Mouse (Mus musculus): ENCODE measurements around the gene Gm26602. TPM values are rescaled to one million over a fixed set of nuclear protein-coding genes. Genes with fewer than 3 reads are reported as not detected.

Gene Gm26602
- total RNA-seq, 2 experiments from 2014 or later = not detected

GRCm38 (mm10) chr10:79914131-79914947, 3.7 kb downstream of the Gm26602 start:
- no peak for DNase-seq (ENCODE audit: extremely low spot score in 1 of 2, low spot score in 2 of 2)
- intact Hi-C loops (cut with DNase I) = no loop called here

DNA sequence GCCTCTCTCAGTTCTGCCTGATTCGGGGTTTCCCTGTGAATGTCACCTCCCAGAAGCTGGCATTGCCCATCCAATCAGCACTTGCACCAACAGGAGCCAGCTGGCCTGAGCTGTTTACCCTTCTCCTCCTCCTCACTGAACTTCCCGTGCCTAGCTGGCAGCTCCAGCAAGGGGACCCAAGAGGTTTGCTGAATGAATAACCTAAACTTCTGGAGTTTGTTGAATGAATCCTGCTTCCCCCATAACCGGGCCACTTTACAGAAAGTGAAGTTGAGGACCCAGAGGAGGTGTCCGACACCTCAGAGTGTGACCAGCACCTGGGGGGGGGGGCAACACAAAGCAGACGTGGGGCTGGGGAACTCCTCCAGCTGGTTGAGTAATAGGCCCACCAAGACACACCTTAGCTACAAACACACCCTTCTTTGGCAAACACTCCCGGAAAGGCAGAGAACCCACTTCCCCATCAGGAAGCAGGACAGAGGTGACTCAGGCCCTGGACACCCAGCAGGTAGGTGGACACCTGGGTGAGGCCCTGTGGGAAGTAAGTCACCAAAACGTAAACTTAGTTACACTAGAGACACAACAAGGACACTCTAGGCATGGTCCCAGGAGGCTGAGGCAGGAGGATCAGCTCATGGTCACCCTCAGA, 4.4 kb downstream of the Gm26602 start:
- no peak for DNase-seq (ENCODE audit: extremely low spot score in 1 of 2, low spot score in 2 of 2)
- intact Hi-C loops (cut with DNase I) = no loop called here

GRCm38 (mm10) chr10:79916081-79916480, 5.4 kb downstream of the Gm26602 start:
- DNase-seq (ENCODE audit: extremely low spot score in 1 of 2, low spot score in 2 of 2) = no peak
- intact Hi-C loops (cut with DNase I) = no loop called here

- peak; percentile 76 to 93 for DNase-seq (ENCODE audit: extremely low spot score in 1 of 2, low spot score in 2 of 2)
- intact Hi-C loops (cut with DNase I) = no loop called here
Measured at GRCm38 (mm10) chr10:79916808-79917531, 6.3 kb downstream of the Gm26602 start, which contains the start of gene Kiss1r. Kiss1r (plus strand) TSS chr10:79916971.

DNA sequence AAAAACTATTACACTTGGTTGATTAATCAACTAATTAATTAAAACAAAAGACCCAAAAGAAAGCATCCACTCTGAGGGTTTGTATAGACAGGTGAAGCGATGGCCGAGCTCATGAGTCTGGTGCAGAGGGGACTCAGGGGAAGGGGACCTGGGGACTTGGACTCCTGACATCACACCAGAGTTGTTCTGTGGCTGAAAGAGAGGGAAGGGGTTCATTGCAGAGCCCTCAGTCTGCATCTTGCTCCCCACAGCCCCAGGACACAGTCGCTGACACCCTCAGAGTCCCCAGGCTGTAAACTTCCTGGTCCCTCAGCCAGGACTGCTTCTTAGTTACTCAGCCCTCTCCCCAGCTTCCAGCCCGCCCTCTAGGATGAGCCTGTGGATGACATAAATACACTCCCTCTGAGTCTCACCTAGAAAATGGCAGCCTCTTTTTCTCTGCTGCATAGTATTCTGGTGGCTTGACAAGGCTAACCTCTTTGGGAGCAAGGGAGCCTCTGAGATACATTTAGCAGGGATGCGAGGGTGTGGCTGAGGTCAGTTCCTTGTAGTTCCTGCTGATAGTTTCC, 7.0 kb downstream of the Gm26602 start:
- no peak for DNase-seq (ENCODE audit: extremely low spot score in 1 of 2, low spot score in 2 of 2)
- intact Hi-C loops (cut with DNase I) = no loop called here

DNA sequence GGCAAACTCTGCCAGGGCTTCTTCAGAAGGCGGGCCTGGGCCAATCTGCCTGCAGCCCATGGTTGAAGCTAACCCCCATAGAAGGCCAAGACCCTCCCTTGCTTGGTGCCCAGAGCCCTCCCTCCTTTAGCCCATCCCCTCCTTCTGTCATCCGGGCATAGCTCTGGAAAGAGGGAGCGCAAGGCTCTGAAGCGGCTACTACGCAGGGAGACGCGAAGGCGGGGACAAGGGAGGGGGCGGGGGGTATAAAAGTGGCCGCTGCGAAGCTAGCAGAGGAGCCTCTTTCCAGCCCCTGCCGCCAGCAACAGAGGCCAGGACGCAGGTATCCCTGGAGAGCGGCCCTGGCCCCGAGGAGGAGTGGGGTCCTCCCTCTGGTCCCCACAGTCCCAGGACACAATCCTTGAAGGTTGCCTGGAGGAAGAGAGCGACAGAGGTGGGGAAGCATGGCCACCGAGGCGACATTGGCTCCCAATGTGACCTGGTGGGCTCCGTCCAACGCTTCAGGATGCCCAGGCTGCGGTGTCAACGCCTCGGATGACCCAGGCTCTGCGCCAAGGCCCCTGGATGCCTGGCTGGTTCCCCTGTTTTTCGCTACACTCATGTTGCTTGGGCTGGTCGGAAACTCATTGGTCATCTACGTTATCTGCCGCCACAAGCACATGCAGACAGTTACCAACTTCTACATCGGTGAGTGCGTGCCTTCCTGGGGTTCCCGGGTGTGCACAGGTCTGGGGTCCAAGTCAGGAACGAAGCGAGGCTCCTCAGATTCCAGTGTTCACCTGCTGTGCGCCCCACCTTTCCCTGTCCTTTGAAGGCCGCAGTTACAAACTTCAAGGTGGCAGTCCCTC, 7.8 kb downstream of the Gm26602 start:
- DNase-seq (ENCODE audit: extremely low spot score in 1 of 2, low spot score in 2 of 2) = no peak
- intact Hi-C loops (cut with DNase I) = no loop called here

GRCm38 (mm10) chr10:79919251-79919849, 8.7 kb downstream of the Gm26602 start:
- no peak for DNase-seq (ENCODE audit: extremely low spot score in 1 of 2, low spot score in 2 of 2)
- intact Hi-C loops (cut with DNase I) = no loop called here

GRCm38 (mm10) chr10:79920056-79920890, 9.6 kb downstream of the Gm26602 start:
- DNase-seq (ENCODE audit: extremely low spot score in 1 of 2, low spot score in 2 of 2) = no peak
- intact Hi-C loops (cut with DNase I) = loop anchor here (5.0 kb wide), 1 partner anchor 33 kb away; the partner anchor contains the start of gene Elane

- intact Hi-C loops (cut with DNase I) = loop anchor here (5.0 kb wide), 1 partner anchor 34 kb away; the partner anchor contains the start of gene Elane
- DNase-seq (ENCODE audit: extremely low spot score in 1 of 2, low spot score in 2 of 2) = no peak
Measured at GRCm38 (mm10) chr10:79920958-79921535, 10.4 kb downstream of the Gm26602 start, which contains the start of gene R3hdm4. R3hdm4 (minus strand) TSS chr10:79921208.

GRCm38 (mm10) chr10:79921572-79921971, 10.9 kb downstream of the Gm26602 start:
- DNase-seq (ENCODE audit: extremely low spot score in 1 of 2, low spot score in 2 of 2) = no peak
- intact Hi-C loops (cut with DNase I) = loop anchor here (5.0 kb wide), 1 partner anchor 34 kb away; the partner anchor contains the start of gene Elane

- peak; percentile 88 to 90 for DNase-seq (ENCODE audit: extremely low spot score in 1 of 2, low spot score in 2 of 2)
- intact Hi-C loops (cut with DNase I) = loop anchor here (1.0 to 5.0 kb wide), 3 partner anchors 33 to 90 kb away; partner anchors contain the start of gene Elane
Measured at GRCm38 (mm10) chr10:79924998-79925784, 14.5 kb downstream of the Gm26602 start.

DNA sequence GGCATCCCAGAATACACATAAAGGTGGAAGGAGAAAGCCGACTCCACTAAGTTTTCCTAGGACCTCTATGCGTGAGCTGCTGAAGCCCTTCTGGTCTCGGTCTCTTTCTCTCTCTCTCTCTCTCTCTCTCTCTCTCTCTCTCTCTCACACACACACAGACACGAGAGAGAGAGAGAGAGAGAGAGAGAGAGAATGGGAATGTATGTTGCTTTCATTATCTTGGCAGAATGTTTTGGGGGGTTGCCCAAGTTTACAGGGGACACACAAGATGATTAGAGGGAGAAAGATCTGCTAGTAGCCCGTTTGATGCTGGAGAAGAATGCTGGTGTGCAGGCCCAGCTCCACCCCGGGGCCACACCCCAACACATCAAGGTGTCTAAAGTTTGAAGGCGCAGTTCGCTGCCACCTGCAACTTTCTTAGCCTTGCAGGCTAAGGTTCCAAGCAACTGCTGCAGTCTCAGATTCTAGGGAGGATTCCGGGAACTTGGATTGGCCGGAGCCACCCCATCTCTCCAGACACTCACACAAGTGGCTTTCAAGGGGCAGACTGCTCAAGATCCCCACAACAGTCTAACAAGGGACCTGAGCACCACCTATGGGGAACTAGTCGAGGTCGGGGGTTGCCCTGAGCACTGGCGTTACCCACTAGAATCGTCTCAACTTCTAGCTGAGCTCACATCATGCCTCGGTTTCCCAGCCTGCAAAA, 15.3 kb downstream of the Gm26602 start:
- DNase-seq (ENCODE audit: extremely low spot score in 1 of 2, low spot score in 2 of 2) = no peak
- intact Hi-C loops (cut with DNase I) = loop anchor here (1.0 to 2.0 kb wide), 2 partner anchors 32 to 91 kb away; no protein-coding TSS in a partner anchor

GRCm38 (mm10) chr10:79926491-79927323, 16.1 kb downstream of the Gm26602 start, which contains the start of gene Arid3a:
Arid3a (plus strand) TSS chr10:79927043.
- intact Hi-C loops (cut with DNase I) = no loop called here
- DNase-seq (ENCODE audit: extremely low spot score in 1 of 2, low spot score in 2 of 2) = peak; percentile 77 to 93

GRCm38 (mm10) chr10:79927324-79928029, 16.8 kb downstream of the Gm26602 start:
- intact Hi-C loops (cut with DNase I) = no loop called here
- DNase-seq (ENCODE audit: extremely low spot score in 1 of 2, low spot score in 2 of 2) = peak in 1 of 2 experiments; percentile 80

Data from left cerebral cortex, postnatal 10 days (tissue).